In genomic region chr1:155086416-155086815, GRCm38 (mm10) we compare ENCODE assay signal across 8 mouse cellular contexts. TPM values are rescaled to one million over a fixed set of nuclear protein-coding genes. Genes with fewer than 3 reads are reported as not detected.
DNase-seq lines count a peak whose midpoint lies in the region; ATAC-seq and TF ChIP-seq lines count a peak whose summit lies in the region.
"Had no signal": no experiment of that assay in that cellular context is flagged by ENCODE, and none has a peak within 500 bp of the region (broad histone marks: within the 10 kb centered on the region; RNA-seq: fewer than 3 reads in every experiment).

No protein-coding gene starts in this region.

- peak overlapping the region; percentile 54; the same call in 1 of the 2 replicates for H3K27ac ChIP-seq in lung, postnatal 0 days (ENCODE audit: low read length)
- peak overlapping the region; percentile 84 for H3K27ac ChIP-seq in forebrain, embryonic 14.5 days (ENCODE audit: low read depth, low read length)
- H3K27ac ChIP-seq in stomach, postnatal 0 days (replicated peaks), result peak overlapping the region; percentile 70

- H3K4me2 ChIP-seq in lung, postnatal 0 days (replicated peaks; ENCODE audit: low read depth, low read length), result no peak overlapping the region
- no peak overlapping the region for H3K4me2 ChIP-seq in forebrain, embryonic 14.5 days (ENCODE audit: low read length)
- H3K4me2 ChIP-seq in stomach, postnatal 0 days (replicated peaks; ENCODE audit: low read depth), result no peak overlapping the region

- H3K36me3 ChIP-seq in lung, postnatal 0 days (ENCODE audit: insufficient read depth, low read length), result no peaks in the 10 kb centered on the region
- no peaks in the 10 kb centered on the region for H3K36me3 ChIP-seq in forebrain, embryonic 14.5 days (ENCODE audit: control insufficient read depth, insufficient read depth, low read length)
- no peaks in the 10 kb centered on the region for H3K36me3 ChIP-seq in stomach, postnatal 0 days (ENCODE audit: control insufficient read depth, insufficient read depth, low read length)

- H3K4me3 ChIP-seq in lung, postnatal 0 days (ENCODE audit: low read depth, low read length), result no peak overlapping the region
- no peak overlapping the region for H3K4me3 ChIP-seq in forebrain, embryonic 14.5 days (ENCODE audit: low read depth, low read length)
- H3K4me3 ChIP-seq in stomach, postnatal 0 days (ENCODE audit: low read depth, low read length), result no peak overlapping the region

- H3K9me3 ChIP-seq in lung, postnatal 0 days (ENCODE audit: low read length), result no peaks in the 10 kb centered on the region
- no peaks in the 10 kb centered on the region for H3K9me3 ChIP-seq in forebrain, embryonic 14.5 days (replicated peaks; ENCODE audit: control insufficient read depth, low read length)
- H3K9me3 ChIP-seq in stomach, postnatal 0 days (ENCODE audit: control insufficient read depth, low read length), result no peaks in the 10 kb centered on the region
- H3K9me3 ChIP-seq: megakaryocyte, embryonic 14.5 days had no signal

- TF ChIP-seq CTCF in lung, postnatal 0 days (IDR thresholded peaks at IDR 0.05), result no peak
- no peak for TF ChIP-seq CTCF in stomach, postnatal 0 days (IDR thresholded peaks at IDR 0.05; ENCODE audit: low read depth)

- 36% methylated on average over 7 of the region's 7 CpGs for WGBS in lung, postnatal 0 days
- WGBS in forebrain, embryonic 14.5 days, result 2% methylated on average over 7 of the region's 7 CpGs
- 29% methylated on average over 7 of the region's 7 CpGs for WGBS in stomach, postnatal 0 days

- DNase-seq in lung, postnatal 0 days (ENCODE audit: low spot score), result no peak
- DNase-seq in lung, postnatal 36 days, result no peak
- DNase-seq in forebrain, embryonic 14.5 days (ENCODE audit: low spot score), result peak; percentile 64
- DNase-seq in kidney, postnatal 36 days, result peak; percentile 52 to 64
- DNase-seq in stomach, postnatal 0 days (ENCODE audit: low spot score), result no peak
- DNase-seq in MN1 (ENCODE audit: low spot score), result no peak
- no peak for DNase-seq in adrenal gland, postnatal 4 days (ENCODE audit: low spot score in 2 of 2)

- no peak for TF ChIP-seq EP300 in lung, postnatal 0 days (IDR thresholded peaks at IDR 0.05)
- TF ChIP-seq EP300 in stomach, postnatal 0 days (optimal IDR thresholded peaks at IDR 0.05), result no peak

- no peak overlapping the region for H3K9ac ChIP-seq in lung, postnatal 0 days (replicated peaks; ENCODE audit: low read depth)
- H3K9ac ChIP-seq in forebrain, embryonic 14.5 days (ENCODE audit: low read length), result peak overlapping the region; percentile 26; the same call in 1 of the 2 replicates
- peak overlapping the region; percentile 35; the same call in 1 of the 2 replicates for H3K9ac ChIP-seq in stomach, postnatal 0 days (ENCODE audit: low read length)

- peaks cover 36% of the 10 kb centered on the region; the same call in 1 of the 2 replicates for H3K4me1 ChIP-seq in lung, postnatal 0 days (ENCODE audit: insufficient read depth, low read depth, low read length)
- peaks cover 50% of the 10 kb centered on the region for H3K4me1 ChIP-seq in forebrain, embryonic 14.5 days (ENCODE audit: control insufficient read depth, insufficient read depth, low read length)
- peaks cover 20% of the 10 kb centered on the region for H3K4me1 ChIP-seq in stomach, postnatal 0 days (replicated peaks; ENCODE audit: control insufficient read depth, insufficient read depth)

- ATAC-seq in lung, postnatal 0 days, result no peak
- ATAC-seq in forebrain, embryonic 14.5 days, result no peak
- ATAC-seq in stomach, postnatal 0 days (ENCODE audit: low FRiP score, low TSS enrichment), result no peak

- H3K27me3 ChIP-seq in lung, postnatal 0 days (replicated peaks; ENCODE audit: insufficient read depth, low read length), result no peaks in the 10 kb centered on the region
- H3K27me3 ChIP-seq in forebrain, embryonic 14.5 days (replicated peaks; ENCODE audit: control insufficient read depth, insufficient read depth, low read length), result no peaks in the 10 kb centered on the region
- no peaks in the 10 kb centered on the region for H3K27me3 ChIP-seq in stomach, postnatal 0 days (ENCODE audit: control insufficient read depth, insufficient read depth, low read length)
- H3K27me3 ChIP-seq: megakaryocyte, embryonic 14.5 days had no signal

RNA-seq across cellular contexts. Expression of gene Ier5, which starts 13.0 kb away (rescaled TPM):
- 10.9 and 15.3 TPM in 2 replicates for polyA plus RNA-seq in lung, postnatal 0 days (2015; fragmentation: Nextera tagmentation; extraction: Ambion mirVana)
- polyA plus RNA-seq in forebrain, embryonic 14.5 days (2014; fragmentation: Nextera tagmentation; extraction: Ambion mirVana), result 19.5 and 24.6 TPM in 2 replicates
- 7.3 and 11.2 TPM in 2 replicates for polyA plus RNA-seq in stomach, postnatal 0 days (2015; fragmentation: Nextera tagmentation; extraction: Ambion mirVana)
- total RNA-seq in adrenal gland, postnatal 4 days (2021), result 10 to 100 TPM; 12.8 to 14.4 TPM

Comparison
In these comparisons a context has a peak if more than half of its experiments do, and no peak if none do; other contexts are left out.
1. DNase-seq: peak in forebrain, embryonic 14.5 days (single experiment) and kidney, postnatal 36 days (2 of 2); none in lung, postnatal 0 days (single experiment), lung, postnatal 36 days (single experiment), stomach, postnatal 0 days (single experiment), MN1 (single experiment) and adrenal gland, postnatal 4 days (0 of 2).
2. Peak in every context shown above with its lines, with median percentiles within 50 percentile points of each other: H3K27ac ChIP-seq.